Mouse (Mus musculus) limb, embryonic 11.5 days (tissue): ENCODE measurements around the gene Itgb8. TPM values are rescaled to one million over a fixed set of nuclear protein-coding genes. Genes with fewer than 3 reads are reported as not detected.

Experiments
- ATAC-seq: fragments of 200-750 bp; cut with Nextera tagmentation; 2 replicates; pipeline ENCODE4 v1.8.0; 2017; ENCODE audit warnings: low read depth; ENCODE audit not compliant: insufficient number of reproducible peaks, low FRiP score, low TSS enrichment
- DNase-seq: peaks from one replicate; pipeline ENCODE4 v3.0.0-alpha.2; 2015; ENCODE audit warnings: low spot score
- H3K27ac ChIP-seq: fragments of 300-500 bp; sonication (generic); replicated peaks from 2 replicates; pipeline ENCODE4 v1.5.1; 2014; ENCODE audit warnings: low read depth, mild to moderate bottlenecking, low read length
- H3K27me3 ChIP-seq: fragments of 300-500 bp; sonication (generic); 2 replicates; pipeline ENCODE4 v1.6.1; 2014; ENCODE audit warnings: mild to moderate bottlenecking, low read length, mixed read lengths; ENCODE audit not compliant: control insufficient read depth, insufficient read depth
- H3K36me3 ChIP-seq: fragments of 300-500 bp; sonication (generic); 2 replicates; pipeline ENCODE4 v1.6.1; 2014; ENCODE audit warnings: mild to moderate bottlenecking, low read length, moderate library complexity, mixed read lengths; ENCODE audit not compliant: control insufficient read depth, insufficient read depth
- H3K4me1 ChIP-seq: fragments of 300-500 bp; sonication (generic); 2 replicates; pipeline ENCODE4 v1.6.1; 2014; ENCODE audit warnings: low read length, mixed read lengths; ENCODE audit not compliant: control insufficient read depth, insufficient read depth
- H3K4me2 ChIP-seq: fragments of 300-500 bp; sonication (generic); 2 replicates; pipeline ENCODE4 v1.6.1; 2014; ENCODE audit warnings: low read depth, mild to moderate bottlenecking, moderate library complexity; ENCODE audit not compliant: severe bottlenecking
- H3K4me3 ChIP-seq: fragments of 300-500 bp; sonication (generic); 2 replicates; pipeline ENCODE4 v1.5.1; 2014; ENCODE audit warnings: low read depth, low read length
- H3K9ac ChIP-seq: fragments of 300-500 bp; sonication (generic); 2 replicates; pipeline ENCODE4 v1.6.1; 2014; ENCODE audit warnings: mild to moderate bottlenecking, low read length
- H3K9me3 ChIP-seq: fragments of 300-500 bp; sonication (generic); 2 replicates; pipeline ENCODE4 v1.6.1; 2016; ENCODE audit warnings: low read length; ENCODE audit not compliant: control insufficient read depth
- WGBS: fragments of 180-500 bp; shearing (Covaris S2); extraction: QIAGEN DNeasy Blood & Tissue Kit; methylation state at CpG from one replicate; pipeline ENCODE4 v1.1.7; 2014; 5-methylcytosine and 5-hydroxymethylcytosine counted together
- polyA plus RNA-seq: library from polyadenylated mRNA; unstranded; fragments of >200 nt; fragmentation: Nextera tagmentation; extraction: Ambion mirVana; gene quantifications from 2 replicates; pipeline ENCODE4 v1.2.1, GENCODE M21; 2014

Gene Itgb8
- polyA plus RNA-seq, 1 experiment from 2014 or later: 5.0 TPM

GRCm38 (mm10) chr12:119206711-119207463 is 31.7 kb downstream of the Itgb8 start:
- DNase-seq (no peak), ATAC-seq (no peak)
- no peak overlapping the region for H3K4me3 ChIP-seq
- H3K9ac ChIP-seq: no peak overlapping the region
- H3K9me3 ChIP-seq: no peaks in the 10 kb centered on the region
- no peaks in the 10 kb centered on the region for H3K4me1 ChIP-seq
- no peak overlapping the region for H3K27ac ChIP-seq
- H3K4me2 ChIP-seq: no peak overlapping the region
- no peaks in the 10 kb centered on the region for H3K27me3 ChIP-seq
- WGBS: 87% methylated on average over 6 of the region's 6 CpGs
- H3K36me3 ChIP-seq: no peaks in the 10 kb centered on the region

GRCm38 (mm10) chr12:119204411-119204810 is 34.2 kb downstream of the Itgb8 start:
- H3K9me3 ChIP-seq: no peaks in the 10 kb centered on the region
- no peak overlapping the region for H3K9ac ChIP-seq
- 66% methylated on average over 2 of the region's 2 CpGs for WGBS
- no peaks in the 10 kb centered on the region for H3K36me3 ChIP-seq
- no peaks in the 10 kb centered on the region for H3K27me3 ChIP-seq
- ATAC-seq (no peak), DNase-seq (no peak)
- no peak overlapping the region for H3K27ac ChIP-seq
- H3K4me1 ChIP-seq: no peaks in the 10 kb centered on the region
- H3K4me2 ChIP-seq: no peak overlapping the region
- H3K4me3 ChIP-seq: no peak overlapping the region

- no peak overlapping the region for H3K9ac ChIP-seq
- H3K9me3 ChIP-seq: no peaks in the 10 kb centered on the region
- no peak overlapping the region for H3K27ac ChIP-seq
- no peaks in the 10 kb centered on the region for H3K27me3 ChIP-seq
- 59% methylated on average over 2 of the region's 2 CpGs for WGBS
- ATAC-seq (no peak), DNase-seq (no peak)
- H3K4me2 ChIP-seq: no peak overlapping the region
- no peak overlapping the region for H3K4me3 ChIP-seq
- no peaks in the 10 kb centered on the region for H3K36me3 ChIP-seq
- no peaks in the 10 kb centered on the region for H3K4me1 ChIP-seq
Observed at GRCm38 (mm10) chr12:119202766-119203165, 35.8 kb downstream of the Itgb8 start.

- DNase-seq: no peak
Observed at GRCm38 (mm10) chr12:119195145-119195544, 43.5 kb downstream of the Itgb8 start.

GRCm38 (mm10) chr12:119189814-119190213 is 48.8 kb downstream of the Itgb8 start:
- Histone ChIP-seq H3K27me3 (no peaks in the 10 kb centered on the region), H3K9ac (no peak overlapping the region), H3K4me3 (no peak overlapping the region), H3K27ac (no peak overlapping the region), H3K4me2 (no peak overlapping the region), H3K4me1 (no peaks in the 10 kb centered on the region), H3K36me3 (no peaks in the 10 kb centered on the region), H3K9me3 (no peaks in the 10 kb centered on the region)
- ATAC-seq (no peak), DNase-seq (no peak)
- 91% methylated on average over 8 of the region's 8 CpGs for WGBS

More at GRCm38 (mm10) chr12:119195145-119195544, 43.5 kb downstream of the Itgb8 start:
- no peaks in the 10 kb centered on the region for H3K27me3 ChIP-seq
- H3K4me3 ChIP-seq: no peak overlapping the region
- no peak for ATAC-seq
- H3K4me1 ChIP-seq: no peaks in the 10 kb centered on the region
- H3K4me2 ChIP-seq: no peak overlapping the region
- H3K9ac ChIP-seq: no peak overlapping the region
- no peak overlapping the region for H3K27ac ChIP-seq
- no peaks in the 10 kb centered on the region for H3K9me3 ChIP-seq
- no peaks in the 10 kb centered on the region for H3K36me3 ChIP-seq

- Histone ChIP-seq H3K27ac (no peak overlapping the region), H3K4me1 (no peaks in the 10 kb centered on the region), H3K9me3 (no peaks in the 10 kb centered on the region), H3K9ac (no peak overlapping the region), H3K4me2 (no peak overlapping the region), H3K36me3 (no peaks in the 10 kb centered on the region), H3K4me3 (no peak overlapping the region), H3K27me3 (no peaks in the 10 kb centered on the region)
- no peak for DNase-seq
- 72% methylated on average over 1 of the region's 1 CpGs for WGBS
- no peak for ATAC-seq
Observed at GRCm38 (mm10) chr12:119185441-119185840, 53.2 kb downstream of the Itgb8 start.

GRCm38 (mm10) chr12:119182215-119182924 is 56.2 kb downstream of the Itgb8 start:
- H3K9ac ChIP-seq: no peak overlapping the region
- no peaks in the 10 kb centered on the region for H3K27me3 ChIP-seq
- DNase-seq (no peak), ATAC-seq (no peak)
- no peaks in the 10 kb centered on the region for H3K36me3 ChIP-seq
- H3K27ac ChIP-seq: no peak overlapping the region
- H3K4me1 ChIP-seq: no peaks in the 10 kb centered on the region
- 84% methylated on average over 2 of the region's 2 CpGs for WGBS
- H3K4me3 ChIP-seq: no peak overlapping the region
- no peak overlapping the region for H3K4me2 ChIP-seq
- H3K9me3 ChIP-seq: no peaks in the 10 kb centered on the region

GRCm38 (mm10) chr12:119176017-119176416 is 62.6 kb downstream of the Itgb8 start:
- H3K27me3 ChIP-seq: no peaks in the 10 kb centered on the region
- H3K36me3 ChIP-seq: no peaks in the 10 kb centered on the region
- DNase-seq: no peak
- H3K9ac ChIP-seq: no peak overlapping the region
- no peak overlapping the region for H3K4me3 ChIP-seq
- no peak overlapping the region for H3K27ac ChIP-seq
- no peaks in the 10 kb centered on the region for H3K9me3 ChIP-seq
- H3K4me1 ChIP-seq: no peaks in the 10 kb centered on the region
- peak; percentile 61; the same call in 1 of the 2 replicates for ATAC-seq
- 55% methylated on average over 2 of the region's 2 CpGs for WGBS
- H3K4me2 ChIP-seq: no peak overlapping the region
